Mouse (Mus musculus): Measurements from ENCODE around the gene Pyy. TPM values are rescaled to one million over a fixed set of nuclear protein-coding genes. Genes with fewer than 3 reads are reported as not detected.

Pyy gene
- polyA plus RNA-seq (2014; fragmentation: Nextera tagmentation; extraction: Ambion mirVana) = 1.7 and 2.7 TPM in 2 replicates

DNA sequence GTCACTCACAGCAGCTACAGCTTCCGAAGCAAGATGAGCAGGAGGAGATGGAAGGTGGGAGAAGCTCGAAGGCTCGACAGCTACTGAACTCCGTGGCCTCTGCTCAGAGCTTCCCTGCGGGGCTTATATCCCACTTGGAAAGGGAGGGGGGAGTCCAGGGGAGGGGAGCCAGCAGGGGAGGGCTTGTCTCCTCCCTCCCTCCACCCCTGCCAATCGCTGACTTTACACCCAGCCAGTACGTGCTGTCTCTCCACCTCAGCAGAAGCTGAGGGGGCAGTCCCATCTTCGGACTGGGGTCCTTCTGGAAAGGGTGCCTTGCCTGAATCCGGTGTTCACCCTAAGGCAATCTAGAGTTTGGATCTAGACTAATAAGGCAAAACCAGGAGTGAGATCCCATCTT, at the start of gene Pyy:
Gene Pyy, minus strand, starts transcription at position 101 of the 400 bp plus-strand sequence.
- H3K4me3 ChIP-seq (ENCODE audit: low read depth, low read length) = no peak within 1 kb of the TSS; the same call in 1 of the 2 replicates
- no peaks in the 10 kb centered on the region for H3K4me1 ChIP-seq (replicated peaks; ENCODE audit: control insufficient read depth, insufficient read depth, low read length)
- H3K27ac ChIP-seq (ENCODE audit: low read depth, low read length) = no peak within 1 kb of the TSS
- peaks cover 49% of the 10 kb centered on the region for H3K27me3 ChIP-seq (ENCODE audit: control insufficient read depth, insufficient read depth, low read length)
- H3K4me2 ChIP-seq (replicated peaks; ENCODE audit: low read depth, low read length) = no peak within 1 kb of the TSS
- no peaks in the 10 kb centered on the region for H3K36me3 ChIP-seq (ENCODE audit: control insufficient read depth, insufficient read depth, low read length)
- H3K9ac ChIP-seq (ENCODE audit: low read depth, low read length) = no peak within 1 kb of the TSS
- no peaks in the 10 kb centered on the region for H3K9me3 ChIP-seq (ENCODE audit: control insufficient read depth, low read length)
- DNase-seq (ENCODE audit: low spot score) (no peak), ATAC-seq (ENCODE audit: low FRiP score) (no peak)
- 12% methylated on average over 9 of the region's 9 CpGs for WGBS

DNA sequence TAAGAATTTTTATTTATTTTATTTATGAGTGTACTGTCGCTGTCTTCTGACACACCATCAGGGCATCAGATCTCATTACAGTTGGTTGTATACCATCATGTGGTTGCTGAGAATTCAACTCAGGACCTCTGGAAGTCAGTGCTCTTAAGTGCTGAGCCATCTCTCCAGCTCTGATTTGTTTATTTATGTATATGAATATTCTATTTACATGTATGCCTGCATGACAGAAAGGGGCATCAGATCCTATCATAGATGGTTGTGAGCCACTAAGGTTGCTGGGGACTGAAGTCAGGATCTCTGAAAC, 49.1 kb upstream of the Pyy start:
- no peak overlapping the region for H3K27ac ChIP-seq (ENCODE audit: low read depth, low read length)
- H3K4me1 ChIP-seq (replicated peaks; ENCODE audit: control insufficient read depth, insufficient read depth, low read length) = no peaks in the 10 kb centered on the region
- H3K4me3 ChIP-seq (ENCODE audit: low read depth, low read length) = no peak overlapping the region
- H3K9me3 ChIP-seq (ENCODE audit: control insufficient read depth, low read length) = no peaks in the 10 kb centered on the region
- H3K9ac ChIP-seq (ENCODE audit: low read depth, low read length) = no peak overlapping the region
- WGBS = 8% methylated on average over 1 of the region's 1 CpGs
- DNase-seq (ENCODE audit: low spot score) = no peak
- no peaks in the 10 kb centered on the region for H3K36me3 ChIP-seq (ENCODE audit: control insufficient read depth, insufficient read depth, low read length)
- H3K4me2 ChIP-seq (replicated peaks; ENCODE audit: low read depth, low read length) = no peak overlapping the region
- no peaks in the 10 kb centered on the region for H3K27me3 ChIP-seq (ENCODE audit: control insufficient read depth, insufficient read depth, low read length)
- ATAC-seq (ENCODE audit: low FRiP score) = no peak; the same call in 1 of the 2 replicates

DNA sequence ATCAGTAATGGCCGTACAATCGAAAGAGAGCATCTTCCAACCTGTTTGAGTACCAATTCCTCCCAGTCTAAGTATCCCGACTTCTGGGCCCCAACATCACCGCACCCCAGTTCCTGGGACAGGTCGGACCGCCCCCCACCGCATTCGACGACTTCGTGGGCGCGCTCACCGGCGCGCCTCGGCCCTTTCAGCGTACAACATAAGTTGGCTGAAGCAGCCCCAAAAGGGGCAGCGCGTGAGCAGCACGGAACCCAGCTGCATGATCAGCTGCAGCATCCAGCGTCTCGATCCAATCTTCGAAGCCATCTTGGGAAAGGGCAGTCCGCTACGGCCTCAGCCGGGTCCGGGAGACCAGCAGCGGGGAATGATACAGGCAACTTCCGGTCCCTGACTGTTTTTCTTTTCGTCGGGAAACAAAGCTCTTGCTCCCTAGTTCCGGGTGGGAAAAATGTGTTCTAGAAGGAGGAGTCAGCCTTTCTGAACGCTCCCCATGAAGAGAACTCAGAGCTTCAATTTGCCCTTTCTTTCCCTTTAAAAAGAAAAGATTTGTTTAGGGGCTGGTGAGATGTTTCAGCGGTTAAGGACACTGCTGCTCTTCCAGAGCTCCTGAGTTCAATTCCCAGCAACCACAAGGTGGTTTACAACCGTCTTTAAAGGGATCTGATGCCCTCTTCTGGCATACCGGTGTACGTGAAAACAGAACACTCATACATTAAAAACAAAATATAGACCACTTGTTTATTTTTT, 48.6 kb upstream of the Pyy start, which contains the start of gene Tmem101:
Gene Tmem101, minus strand, starts transcription at position 366 of the 747 bp plus-strand sequence.
- no peaks in the 10 kb centered on the region for H3K36me3 ChIP-seq (ENCODE audit: control insufficient read depth, insufficient read depth, low read length)
- DNase-seq (ENCODE audit: low spot score) (peak; percentile 92), ATAC-seq (ENCODE audit: low FRiP score) (peak; percentile 84)
- peak within 1 kb of the TSS; percentile 70 for H3K9ac ChIP-seq (ENCODE audit: low read depth, low read length)
- no peaks in the 10 kb centered on the region for H3K27me3 ChIP-seq (ENCODE audit: control insufficient read depth, insufficient read depth, low read length)
- peak within 1 kb of the TSS; percentile 70 for H3K4me2 ChIP-seq (replicated peaks; ENCODE audit: low read depth, low read length)
- under 1% methylated on average over 37 of the region's 37 CpGs for WGBS
- H3K4me1 ChIP-seq (replicated peaks; ENCODE audit: control insufficient read depth, insufficient read depth, low read length) = no peaks in the 10 kb centered on the region
- no peaks in the 10 kb centered on the region for H3K9me3 ChIP-seq (ENCODE audit: control insufficient read depth, low read length)
- H3K27ac ChIP-seq (ENCODE audit: low read depth, low read length) = 0 out of 2 replicates have a peak within 1 kb of the TSS, but pooled peaks have one; percentile 40
- peak within 1 kb of the TSS; percentile 71 for H3K4me3 ChIP-seq (ENCODE audit: low read depth, low read length)

DNA sequence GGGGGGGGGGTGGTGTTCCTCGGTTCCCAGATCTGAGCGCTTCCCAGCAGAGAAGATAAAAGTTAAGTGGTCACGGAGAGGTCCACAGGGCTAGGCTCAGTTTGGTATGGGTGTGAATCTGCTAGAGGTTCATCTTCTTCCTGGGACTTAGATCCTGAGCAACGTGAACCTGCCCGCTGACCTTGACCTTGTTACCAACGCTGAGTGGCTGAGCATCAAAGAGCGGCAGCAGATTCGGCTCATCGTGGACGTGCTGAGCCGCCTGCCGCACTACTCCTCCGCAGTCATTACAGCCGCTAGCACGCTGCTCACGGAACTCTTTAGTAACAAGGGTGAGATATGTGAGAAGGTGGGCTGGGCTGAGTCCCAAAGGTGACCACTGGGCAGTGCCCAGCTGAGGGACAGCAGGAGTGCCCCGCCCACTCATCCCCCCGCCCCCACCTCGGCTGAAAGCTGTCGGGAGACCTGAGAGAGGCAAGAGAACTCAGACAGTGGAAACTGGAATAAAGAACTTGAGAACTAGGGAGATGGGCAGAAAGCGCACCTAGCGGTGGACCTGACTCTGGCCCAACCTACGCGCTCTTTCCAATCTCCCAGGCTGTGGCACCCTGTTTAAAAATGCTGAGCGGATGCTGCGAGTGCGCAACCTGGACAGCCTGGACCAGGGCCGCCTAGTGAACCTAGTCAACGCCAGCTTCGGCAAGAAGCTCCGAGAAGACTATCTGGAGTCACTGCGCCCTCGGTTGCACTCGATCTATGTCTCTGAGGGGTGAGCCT, 39.8 kb upstream of the Pyy start:
- Histone ChIP-seq H3K9ac (ENCODE audit: low read depth, low read length) (no peak overlapping the region), H3K27me3 (ENCODE audit: control insufficient read depth, insufficient read depth, low read length) (peaks cover 54% of the 10 kb centered on the region), H3K4me3 (ENCODE audit: low read depth, low read length) (no peak overlapping the region), H3K4me2 (replicated peaks; ENCODE audit: low read depth, low read length) (no peak overlapping the region), H3K36me3 (ENCODE audit: control insufficient read depth, insufficient read depth, low read length) (no peaks in the 10 kb centered on the region), H3K9me3 (ENCODE audit: control insufficient read depth, low read length) (no peaks in the 10 kb centered on the region), H3K4me1 (replicated peaks; ENCODE audit: control insufficient read depth, insufficient read depth, low read length) (peaks cover 7% of the 10 kb centered on the region; the same call in 1 of the 2 replicates), H3K27ac (ENCODE audit: low read depth, low read length) (no peak overlapping the region)
- peak; percentile 34 for DNase-seq (ENCODE audit: low spot score)
- 13% methylated on average over 34 of the region's 34 CpGs for WGBS
- ATAC-seq (ENCODE audit: low FRiP score) = no peak

DNA sequence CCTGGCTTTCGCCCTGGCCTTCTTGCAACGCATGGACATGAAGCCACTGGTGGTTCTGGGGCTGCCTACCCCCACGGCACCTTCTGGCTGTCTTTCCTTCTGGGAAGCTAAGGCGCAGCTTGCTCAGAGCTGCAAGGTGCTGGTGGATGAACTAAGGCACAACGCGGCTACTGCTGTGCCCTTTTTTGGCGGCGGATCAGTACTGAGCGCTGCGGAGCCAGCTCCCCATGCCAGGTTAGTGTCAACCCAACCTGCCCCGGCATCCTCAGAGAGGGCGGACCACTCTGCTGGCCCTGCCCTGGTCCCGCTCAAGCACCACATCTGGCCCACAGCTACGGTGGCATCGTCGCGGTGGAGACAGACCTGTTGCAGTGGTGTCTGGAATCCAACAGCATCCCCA, 38.9 kb upstream of the Pyy start:
- Histone ChIP-seq H3K27me3 (ENCODE audit: control insufficient read depth, insufficient read depth, low read length) (peaks cover 54% of the 10 kb centered on the region), H3K4me3 (ENCODE audit: low read depth, low read length) (no peak overlapping the region), H3K36me3 (ENCODE audit: control insufficient read depth, insufficient read depth, low read length) (no peaks in the 10 kb centered on the region), H3K27ac (ENCODE audit: low read depth, low read length) (no peak overlapping the region), H3K9ac (ENCODE audit: low read depth, low read length) (no peak overlapping the region), H3K4me2 (replicated peaks; ENCODE audit: low read depth, low read length) (no peak overlapping the region), H3K9me3 (ENCODE audit: control insufficient read depth, low read length) (no peaks in the 10 kb centered on the region), H3K4me1 (replicated peaks; ENCODE audit: control insufficient read depth, insufficient read depth, low read length) (peaks cover 7% of the 10 kb centered on the region; the same call in 1 of the 2 replicates)
- ATAC-seq (ENCODE audit: low FRiP score) (no peak), DNase-seq (ENCODE audit: low spot score) (peak; percentile 28)
- 11% methylated on average over 17 of the region's 17 CpGs for WGBS

DNA sequence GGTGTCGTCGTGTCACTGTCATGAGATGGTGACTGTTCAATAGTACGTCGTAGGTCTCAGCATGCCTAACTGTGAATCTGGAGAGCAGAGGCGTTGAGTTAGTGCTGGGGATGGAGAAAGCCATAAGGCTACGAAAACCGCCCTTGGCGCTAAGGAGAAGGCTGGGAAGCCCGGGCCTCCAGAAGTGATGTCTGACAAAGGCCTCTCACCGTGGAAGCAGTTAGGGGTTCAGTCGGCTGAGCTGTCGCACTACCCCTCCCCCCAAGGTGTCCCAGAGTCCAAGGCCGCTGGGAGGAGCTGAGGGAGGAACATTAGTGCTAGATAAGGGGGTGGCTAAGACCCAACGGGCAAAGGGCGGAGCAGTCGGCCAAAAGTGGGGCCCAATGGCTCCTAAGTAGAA, 38.4 kb upstream of the Pyy start:
- H3K9ac ChIP-seq (ENCODE audit: low read depth, low read length) = no peak overlapping the region
- peaks cover 7% of the 10 kb centered on the region; the same call in 1 of the 2 replicates for H3K4me1 ChIP-seq (replicated peaks; ENCODE audit: control insufficient read depth, insufficient read depth, low read length)
- 5% methylated on average over 16 of the region's 16 CpGs for WGBS
- H3K4me3 ChIP-seq (ENCODE audit: low read depth, low read length) = peak overlapping the region; percentile 20; the same call in 1 of the 2 replicates
- no peaks in the 10 kb centered on the region for H3K36me3 ChIP-seq (ENCODE audit: control insufficient read depth, insufficient read depth, low read length)
- DNase-seq (ENCODE audit: low spot score) = peak; percentile 46
- H3K4me2 ChIP-seq (replicated peaks; ENCODE audit: low read depth, low read length) = peak overlapping the region; percentile 29
- no peak for ATAC-seq (ENCODE audit: low FRiP score)
- peaks cover 54% of the 10 kb centered on the region for H3K27me3 ChIP-seq (ENCODE audit: control insufficient read depth, insufficient read depth, low read length)
- H3K9me3 ChIP-seq (ENCODE audit: control insufficient read depth, low read length) = no peaks in the 10 kb centered on the region
- H3K27ac ChIP-seq (ENCODE audit: low read depth, low read length) = no peak overlapping the region

DNA sequence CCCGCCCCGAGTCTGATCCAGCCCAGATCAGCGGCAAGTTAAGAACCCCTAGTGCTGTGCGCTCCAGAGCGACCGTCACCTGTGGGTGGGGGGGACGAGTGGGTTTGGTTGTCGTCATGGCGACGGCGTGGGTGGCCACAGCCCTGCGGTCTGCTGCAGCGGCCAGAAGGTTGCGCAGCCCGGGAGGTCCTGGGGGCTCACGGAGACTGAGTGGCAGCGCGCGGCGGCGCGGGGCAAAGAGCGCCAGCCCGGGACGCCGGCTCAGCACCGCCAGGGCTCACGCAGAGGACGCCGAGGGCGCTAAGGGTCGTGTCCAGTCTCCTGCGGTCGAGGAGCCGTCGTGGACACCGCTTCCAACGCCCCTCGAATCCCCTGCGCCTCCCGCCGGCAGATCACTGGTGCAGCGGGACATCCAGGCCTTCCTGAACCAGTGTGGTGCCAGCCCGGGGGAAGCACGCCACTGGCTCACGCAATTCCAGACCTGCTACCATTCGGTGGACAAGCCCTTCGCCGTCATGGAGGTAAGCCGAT, 37.9 kb upstream of the Pyy start, which contains the start of gene Nags:
Gene Nags, plus strand, starts transcription at position 43 of the 531 bp plus-strand sequence.
- no peak for ATAC-seq (ENCODE audit: low FRiP score)
- Histone ChIP-seq H3K4me1 (replicated peaks; ENCODE audit: control insufficient read depth, insufficient read depth, low read length) (peaks cover 7% of the 10 kb centered on the region; the same call in 1 of the 2 replicates), H3K4me3 (ENCODE audit: low read depth, low read length) (peak within 1 kb of the TSS; percentile 20), H3K9ac (ENCODE audit: low read depth, low read length) (no peak within 1 kb of the TSS), H3K9me3 (ENCODE audit: control insufficient read depth, low read length) (no peaks in the 10 kb centered on the region), H3K4me2 (replicated peaks; ENCODE audit: low read depth, low read length) (peak within 1 kb of the TSS; percentile 29), H3K27ac (ENCODE audit: low read depth, low read length) (no peak within 1 kb of the TSS), H3K27me3 (ENCODE audit: control insufficient read depth, insufficient read depth, low read length) (peaks cover 54% of the 10 kb centered on the region), H3K36me3 (ENCODE audit: control insufficient read depth, insufficient read depth, low read length) (no peaks in the 10 kb centered on the region)
- 2% methylated on average over 48 of the region's 50 CpGs for WGBS
- DNase-seq (ENCODE audit: low spot score) = peak; percentile 51

DNA sequence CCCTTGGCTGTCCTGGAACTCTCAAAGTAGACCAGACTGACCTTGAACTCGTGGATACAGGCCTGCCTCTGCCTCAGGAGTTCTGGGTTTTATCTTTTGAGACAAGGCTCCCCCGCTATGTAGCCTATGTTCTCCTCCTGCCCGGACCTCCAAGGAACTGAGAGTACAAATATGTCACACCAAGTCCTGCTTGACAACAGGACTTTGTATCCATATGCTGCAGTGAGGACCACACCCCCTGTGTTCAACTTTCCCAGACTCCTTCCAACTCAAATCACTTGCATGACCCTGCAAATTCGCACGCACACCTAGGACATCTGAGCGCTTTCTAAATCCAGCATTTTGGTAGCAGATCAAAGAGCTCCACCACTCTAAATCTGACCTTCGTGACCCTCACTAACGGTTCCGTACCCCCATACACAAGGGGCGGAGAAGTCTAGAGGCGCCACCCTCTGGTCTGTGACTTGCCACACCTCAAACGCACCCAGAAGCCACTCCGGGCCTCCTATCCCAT, 37.4 kb upstream of the Pyy start:
- H3K4me3 ChIP-seq (ENCODE audit: low read depth, low read length) = peak overlapping the region; percentile 20
- 24% methylated on average over 13 of the region's 13 CpGs for WGBS

More for the DNA sequence above, 37.4 kb upstream of the Pyy start:
- ATAC-seq (ENCODE audit: low FRiP score) (no peak), DNase-seq (ENCODE audit: low spot score) (no peak)
- Histone ChIP-seq H3K9me3 (ENCODE audit: control insufficient read depth, low read length) (no peaks in the 10 kb centered on the region), H3K9ac (ENCODE audit: low read depth, low read length) (no peak overlapping the region), H3K27ac (ENCODE audit: low read depth, low read length) (no peak overlapping the region), H3K4me1 (replicated peaks; ENCODE audit: control insufficient read depth, insufficient read depth, low read length) (peaks cover 7% of the 10 kb centered on the region; the same call in 1 of the 2 replicates), H3K36me3 (ENCODE audit: control insufficient read depth, insufficient read depth, low read length) (no peaks in the 10 kb centered on the region), H3K27me3 (ENCODE audit: control insufficient read depth, insufficient read depth, low read length) (peaks cover 54% of the 10 kb centered on the region), H3K4me2 (replicated peaks; ENCODE audit: low read depth, low read length) (peak overlapping the region; percentile 29; the same call in 1 of the 2 replicates)
